Mouse (Mus musculus): ENCODE data around the gene Tnfrsf25. TPM values are rescaled to one million over a fixed set of nuclear protein-coding genes. Genes with fewer than 3 reads are reported as not detected.
A peak's percentile ranks its signal among the peaks of the same experiment; 100 is the strongest.

Tnfrsf25 gene
- polyA plus RNA-seq, 1 experiment, result 0.37 TPM

- Histone ChIP-seq H3K27me3 (ENCODE audit: control insufficient read depth) (peaks cover 100% of the 10 kb centered on the region), H3K9me3 (ENCODE audit: control insufficient read depth, low read length) (peaks cover 18% of the 10 kb centered on the region), H3K36me3 (ENCODE audit: control insufficient read depth) (no peaks in the 10 kb centered on the region), H3K4me3 (replicated peaks) (no peak overlapping the region), H3K4me1 (ENCODE audit: control insufficient read depth) (peaks cover 7% of the 10 kb centered on the region)
- TF ChIP-seq TAL1 (IDR thresholded peaks at IDR 0.05; ENCODE audit: low read length) (no peak), GATA1 (IDR thresholded peaks at IDR 0.05; ENCODE audit: low read length) (no peak)
Measured at GRCm38 (mm10) chr4:152125161-152126025, 9.7 kb downstream of the Tnfrsf25 start.

GRCm38 (mm10) chr4:152126026-152126920 lies 10.5 kb downstream of the Tnfrsf25 start:
- Histone ChIP-seq H3K9me3 (ENCODE audit: control insufficient read depth, low read length) (peaks cover 22% of the 10 kb centered on the region), H3K4me3 (replicated peaks) (no peak overlapping the region), H3K4me1 (ENCODE audit: control insufficient read depth) (peaks cover 8% of the 10 kb centered on the region), H3K36me3 (ENCODE audit: control insufficient read depth) (no peaks in the 10 kb centered on the region), H3K27me3 (ENCODE audit: control insufficient read depth) (peaks cover 100% of the 10 kb centered on the region)
- TF ChIP-seq TAL1 (IDR thresholded peaks at IDR 0.05; ENCODE audit: low read length), result no peak
- no peak for TF ChIP-seq GATA1 (IDR thresholded peaks at IDR 0.05; ENCODE audit: low read length)

- Histone ChIP-seq H3K4me3 (replicated peaks) (no peak overlapping the region), H3K27me3 (ENCODE audit: control insufficient read depth) (peaks cover 100% of the 10 kb centered on the region), H3K4me1 (ENCODE audit: control insufficient read depth) (peaks cover 17% of the 10 kb centered on the region), H3K36me3 (ENCODE audit: control insufficient read depth) (no peaks in the 10 kb centered on the region), H3K9me3 (ENCODE audit: control insufficient read depth, low read length) (peaks cover 31% of the 10 kb centered on the region)
- TF ChIP-seq GATA1 (IDR thresholded peaks at IDR 0.05; ENCODE audit: low read length) (no peak), TAL1 (IDR thresholded peaks at IDR 0.05; ENCODE audit: low read length) (no peak)
Measured at GRCm38 (mm10) chr4:152127884-152128283, 12.2 kb downstream of the Tnfrsf25 start.

- Histone ChIP-seq H3K27me3 (ENCODE audit: control insufficient read depth) (peaks cover 100% of the 10 kb centered on the region), H3K4me1 (ENCODE audit: control insufficient read depth) (peaks cover 17% of the 10 kb centered on the region), H3K9me3 (ENCODE audit: control insufficient read depth, low read length) (peaks cover 31% of the 10 kb centered on the region), H3K36me3 (ENCODE audit: control insufficient read depth) (no peaks in the 10 kb centered on the region), H3K4me3 (replicated peaks) (no peak overlapping the region)
- TF ChIP-seq GATA1 (IDR thresholded peaks at IDR 0.05; ENCODE audit: low read length) (no peak), TAL1 (IDR thresholded peaks at IDR 0.05; ENCODE audit: low read length) (no peak)
Measured at GRCm38 (mm10) chr4:152128784-152129183, 13.1 kb downstream of the Tnfrsf25 start.

GRCm38 (mm10) chr4:152129395-152129930 lies 13.7 kb downstream of the Tnfrsf25 start:
- H3K4me3 ChIP-seq (replicated peaks), result no peak overlapping the region
- peaks cover 18% of the 10 kb centered on the region for H3K4me1 ChIP-seq (ENCODE audit: control insufficient read depth)
- H3K36me3 ChIP-seq (ENCODE audit: control insufficient read depth), result no peaks in the 10 kb centered on the region
- peaks cover 31% of the 10 kb centered on the region for H3K9me3 ChIP-seq (ENCODE audit: control insufficient read depth, low read length)
- no peak for TF ChIP-seq TAL1 (IDR thresholded peaks at IDR 0.05; ENCODE audit: low read length)
- TF ChIP-seq GATA1 (IDR thresholded peaks at IDR 0.05; ENCODE audit: low read length), result no peak
- H3K27me3 ChIP-seq (ENCODE audit: control insufficient read depth), result peaks cover 100% of the 10 kb centered on the region

GRCm38 (mm10) chr4:152130771-152131653 lies 15.3 kb downstream of the Tnfrsf25 start:
- Histone ChIP-seq H3K27me3 (ENCODE audit: control insufficient read depth) (peaks cover 89% of the 10 kb centered on the region), H3K4me3 (replicated peaks) (peak overlapping the region; percentile 45), H3K36me3 (ENCODE audit: control insufficient read depth) (no peaks in the 10 kb centered on the region), H3K9me3 (ENCODE audit: control insufficient read depth, low read length) (peaks cover 24% of the 10 kb centered on the region), H3K4me1 (ENCODE audit: control insufficient read depth) (peaks cover 23% of the 10 kb centered on the region)
- TF ChIP-seq TAL1 (IDR thresholded peaks at IDR 0.05; ENCODE audit: low read length), result no peak
- no peak for TF ChIP-seq GATA1 (IDR thresholded peaks at IDR 0.05; ENCODE audit: low read length)

- peaks cover 18% of the 10 kb centered on the region; the same call in 1 of the 2 replicates for H3K9me3 ChIP-seq (ENCODE audit: control insufficient read depth, low read length)
- peak overlapping the region; percentile 14 for H3K4me3 ChIP-seq (replicated peaks)
- H3K27me3 ChIP-seq (ENCODE audit: control insufficient read depth), result peaks cover 83% of the 10 kb centered on the region
- TF ChIP-seq GATA1 (IDR thresholded peaks at IDR 0.05; ENCODE audit: low read length), result no peak
- no peak for TF ChIP-seq TAL1 (IDR thresholded peaks at IDR 0.05; ENCODE audit: low read length)
- H3K36me3 ChIP-seq (ENCODE audit: control insufficient read depth), result no peaks in the 10 kb centered on the region
- H3K4me1 ChIP-seq (ENCODE audit: control insufficient read depth), result peaks cover 26% of the 10 kb centered on the region
Measured at GRCm38 (mm10) chr4:152131809-152132771, 16.4 kb downstream of the Tnfrsf25 start.

All from erythroblast, embryonic 14.5 days (primary cell).